Mouse (Mus musculus): ENCODE measurements around the gene Gm11492. TPM values are rescaled to one million over a fixed set of nuclear protein-coding genes. Genes with fewer than 3 reads are reported as not detected.

Gm11492 gene
- total and polyA plus RNA-seq, 3 experiments, result not detected

DNA sequence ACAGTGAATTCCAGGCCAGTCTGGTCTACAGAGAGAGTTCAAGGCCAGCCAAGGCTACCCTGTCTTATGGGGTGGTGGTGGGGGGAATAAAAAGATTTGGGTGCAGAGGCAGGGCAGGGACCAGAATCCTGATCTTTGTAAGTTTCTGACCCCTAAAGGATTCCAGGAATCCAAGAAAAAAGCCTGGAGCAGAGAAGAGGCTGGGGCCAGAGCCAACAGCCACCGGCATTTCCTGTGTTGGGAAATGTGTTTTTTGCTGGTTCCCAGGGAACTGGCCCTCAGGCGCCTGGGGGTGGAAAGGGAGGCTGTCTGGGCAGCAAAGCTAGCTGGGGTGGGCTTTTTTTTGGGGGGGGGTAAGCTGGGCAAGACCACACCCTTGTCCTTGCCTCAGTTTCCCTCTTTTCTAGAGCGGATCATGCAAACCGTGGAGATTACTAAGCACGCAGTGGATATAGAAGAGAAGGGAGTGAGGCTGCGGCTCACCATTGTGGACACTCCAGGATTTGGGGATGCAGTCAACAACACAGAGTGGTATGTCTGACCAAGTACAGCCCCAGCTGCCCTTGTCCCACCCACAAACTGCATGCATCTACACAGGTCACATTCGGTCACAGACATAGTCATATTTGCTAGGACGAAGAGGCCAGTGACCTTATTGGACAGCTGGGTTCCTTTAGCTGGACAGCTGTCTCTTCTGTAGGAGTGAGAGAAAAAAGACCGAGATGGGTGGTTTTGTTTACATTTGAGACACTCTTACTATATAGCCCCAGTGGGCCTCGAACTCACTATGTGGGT lies 18.5 kb downstream of the Gm11492 start:
- no peak overlapping the region for H3K27ac ChIP-seq (ENCODE audit: control insufficient read depth, low read depth, low read length)

GRCm38 (mm10) chr11:87587211-87587874 lies 20.9 kb downstream of the Gm11492 start:
- Histone ChIP-seq H3K36me3 (ENCODE audit: control insufficient read depth in 1 of 2, insufficient read depth in 2 of 2, low read length in 2 of 2) (peaks cover 0 to 6% of the 10 kb centered on the region in 2 experiments; a peak in 2 of 4 replicates), H3K27ac (ENCODE audit: control insufficient read depth, low read depth, low read length) (no peak overlapping the region), H3K79me2 (ENCODE audit: control insufficient read depth, insufficient read depth, low read length, poor library complexity) (peaks cover 12% of the 10 kb centered on the region), H3K4me3 (ENCODE audit: control insufficient read depth in 1 of 2, insufficient read depth in 1 of 2, low read depth in 2 of 2, low read length in 2 of 2) (no peak overlapping the region), H3K9ac (ENCODE audit: control insufficient read depth, low read depth, low read length, poor library complexity, severe bottlenecking) (no peak overlapping the region), H3K9me3 (replicated peaks; ENCODE audit: insufficient read depth, low read length) (no peaks in the 10 kb centered on the region), H3K27me3 (ENCODE audit: control insufficient read depth in 1 of 2, insufficient read depth in 2 of 2, low read length in 2 of 2) (no peaks in the 10 kb centered on the region; a peak in 1 of 4 replicates), H3K4me1 (ENCODE audit: control insufficient read depth in 1 of 2, insufficient read depth in 2 of 2, low read length in 2 of 2) (peaks cover 5 to 6% of the 10 kb centered on the region in 2 experiments; a peak in 3 of 4 replicates)
- DNase-seq (ENCODE audit: low read depth, low spot score), result no peak
- TF ChIP-seq MAFK (IDR thresholded peaks at IDR 0.05; ENCODE audit: borderline replicate concordance, low read depth, low read length) (no peak), POLR2A (IDR thresholded peaks at IDR 0.05; ENCODE audit: control insufficient read depth in 1 of 2, insufficient read depth in 1 of 2, low read depth in 1 of 2, low read length in 2 of 2, poor library complexity in 1 of 2) (no peak), MAX (IDR thresholded peaks at IDR 0.05; ENCODE audit: low read length) (no peak), ZMIZ1 (IDR thresholded peaks at IDR 0.05; ENCODE audit: low read depth, low read length) (no peak), GATA1 (IDR thresholded peaks at IDR 0.05; ENCODE audit: low read depth, low read length) (no peak), RAD21 (IDR thresholded peaks at IDR 0.05; ENCODE audit: low read depth, low read length) (no peak), ZNF384 (IDR thresholded peaks at IDR 0.05; ENCODE audit: low read depth, low read length) (no peak), MEF2A (IDR thresholded peaks at IDR 0.05; ENCODE audit: extremely low read depth, insufficient replicate concordance, low read depth, low read length, poor library complexity, severe bottlenecking) (no peak)

More for the DNA sequence above, 18.5 kb downstream of the Gm11492 start:
- H3K9ac ChIP-seq (ENCODE audit: control insufficient read depth, low read depth, low read length, poor library complexity, severe bottlenecking), result no peak overlapping the region
- no peak for TF ChIP-seq ZC3H11A (IDR thresholded peaks at IDR 0.05; ENCODE audit: low read depth, low read length)
- no peak for TF ChIP-seq MYC (IDR thresholded peaks at IDR 0.05; ENCODE audit: low read depth, low read length)
- no peak for TF ChIP-seq E2F4 (IDR thresholded peaks at IDR 0.05; ENCODE audit: borderline replicate concordance, low read depth, low read length)
- TF ChIP-seq ZKSCAN1 (IDR thresholded peaks at IDR 0.05; ENCODE audit: low read depth, low read length), result no peak
- no peak for TF ChIP-seq TAL1 (IDR thresholded peaks at IDR 0.05; ENCODE audit: low read length)
- no peak for TF ChIP-seq SMC3 (IDR thresholded peaks at IDR 0.05; ENCODE audit: low read depth, low read length)
- TF ChIP-seq MAZ (IDR thresholded peaks at IDR 0.05; ENCODE audit: low read depth, low read length), result no peak
- H3K9me3 ChIP-seq (replicated peaks; ENCODE audit: insufficient read depth, low read length), result no peaks in the 10 kb centered on the region
- H3K27me3 ChIP-seq (ENCODE audit: control insufficient read depth in 1 of 2, insufficient read depth in 2 of 2, low read length in 2 of 2), result no peaks in the 10 kb centered on the region; a peak in 2 of 4 replicates
- DNase-seq (ENCODE audit: low read depth, low spot score), result no peak
- H3K36me3 ChIP-seq (ENCODE audit: control insufficient read depth in 1 of 2, insufficient read depth in 2 of 2, low read length in 2 of 2), result no peaks in the 10 kb centered on the region; a peak in 1 of 4 replicates
- H3K79me2 ChIP-seq (ENCODE audit: control insufficient read depth, insufficient read depth, low read length, poor library complexity), result no peaks in the 10 kb centered on the region
- H3K4me3 ChIP-seq (ENCODE audit: control insufficient read depth in 1 of 2, insufficient read depth in 1 of 2, low read depth in 2 of 2, low read length in 2 of 2), result no peak overlapping the region
- H3K4me1 ChIP-seq (ENCODE audit: control insufficient read depth in 1 of 2, insufficient read depth in 2 of 2, low read length in 2 of 2), result peaks cover 0 to 3% of the 10 kb centered on the region in 2 experiments; a peak in 2 of 4 replicates

All from MEL (cell line).